25 mouse cellular contexts compared by ENCODE assay signal in the genomic region with DNA sequence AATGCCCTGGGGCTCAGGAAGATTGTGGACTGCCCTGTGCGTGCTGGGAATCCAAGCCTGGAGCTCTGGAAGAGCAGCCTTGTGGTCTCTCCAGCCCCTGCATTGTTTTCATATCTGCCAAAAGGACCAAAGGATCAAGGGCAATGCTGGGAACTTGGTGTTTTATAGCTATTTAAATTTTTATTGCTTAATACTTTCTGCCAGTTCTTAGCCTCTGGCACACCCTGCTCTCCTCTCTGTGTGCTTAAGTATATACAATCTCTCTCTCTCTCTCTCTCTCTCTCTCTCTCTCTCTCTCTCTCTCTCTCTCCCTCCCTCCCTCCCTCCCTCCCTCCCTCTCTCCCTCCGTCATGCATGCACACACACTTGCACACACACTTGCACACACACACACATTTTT.
A peak's percentile ranks its signal among the peaks of the same experiment; 100 is the strongest.
DNase-seq lines count a peak whose midpoint lies in the region; ATAC-seq and TF ChIP-seq lines count a peak whose summit lies in the region.
"Had no signal": no experiment of that assay in that cellular context is flagged by ENCODE, and none has a peak within 500 bp of the region (broad histone marks: within the 10 kb centered on the region; RNA-seq: fewer than 3 reads in every experiment).

No protein-coding gene starts in this region.

- H3K27me3 ChIP-seq in limb, embryonic 12.5 days, result no peaks in the 10 kb centered on the region
- no peaks in the 10 kb centered on the region for H3K27me3 ChIP-seq in limb, embryonic 10.5 days (ENCODE audit: low read depth, poor library complexity, severe bottlenecking)
- no peaks in the 10 kb centered on the region for H3K27me3 ChIP-seq in intestine, embryonic 15.5 days (replicated peaks)
- H3K27me3 ChIP-seq in small intestine, adult 2 months (ENCODE audit: control insufficient read depth, insufficient read depth, low read length), result no peaks in the 10 kb centered on the region
- H3K27me3 ChIP-seq: CH12.LX; embryonic facial prominence, embryonic 15.5 days; forebrain, embryonic 13.5 days; hindbrain, embryonic 12.5 days; hindbrain, embryonic 15.5 days; Patski had no signal

- no peaks in the 10 kb centered on the region for H3K36me3 ChIP-seq in limb, embryonic 12.5 days
- H3K36me3 ChIP-seq in limb, embryonic 10.5 days, result no peaks in the 10 kb centered on the region
- no peaks in the 10 kb centered on the region for H3K36me3 ChIP-seq in intestine, embryonic 15.5 days
- H3K36me3 ChIP-seq in small intestine, adult 2 months (ENCODE audit: control insufficient read depth, insufficient read depth, low read length), result no peaks in the 10 kb centered on the region
- H3K36me3 ChIP-seq: embryonic facial prominence, embryonic 12.5 days; embryonic facial prominence, embryonic 15.5 days; G1E; hindbrain, embryonic 15.5 days had no signal

- 0 out of 2 replicates have a peak overlapping the region, but pooled peaks have one; percentile 24 for H3K27ac ChIP-seq in limb, embryonic 12.5 days
- H3K27ac ChIP-seq in limb, embryonic 10.5 days, result no peak overlapping the region; the same call in 1 of the 2 replicates
- H3K27ac ChIP-seq in intestine, embryonic 15.5 days, result 0 out of 2 replicates have a peak overlapping the region, but pooled peaks have one; percentile 23
- H3K27ac ChIP-seq in small intestine, adult 2 months (ENCODE audit: insufficient read depth, low read depth, low read length), result peak overlapping the region; percentile 83
- H3K27ac ChIP-seq: embryonic facial prominence, embryonic 12.5 days; embryonic facial prominence, embryonic 15.5 days; forebrain, embryonic 13.5 days; hindbrain, embryonic 12.5 days; hindbrain, embryonic 15.5 days had no signal

- 38% methylated on average over 2 of the region's 2 CpGs for WGBS in limb, embryonic 12.5 days
- WGBS in limb, embryonic 10.5 days, result 73% methylated on average over 2 of the region's 2 CpGs
- 57% methylated on average over 2 of the region's 2 CpGs for WGBS in intestine, embryonic 15.5 days
- WGBS in small intestine, adult 2 months, result 36% methylated on average over 2 of the region's 2 CpGs

- H3K9me3 ChIP-seq in limb, embryonic 12.5 days, result no peaks in the 10 kb centered on the region
- H3K9me3 ChIP-seq in limb, embryonic 10.5 days (replicated peaks), result no peaks in the 10 kb centered on the region
- H3K9me3 ChIP-seq in intestine, embryonic 15.5 days, result no peaks in the 10 kb centered on the region
- H3K9me3 ChIP-seq: embryonic facial prominence, embryonic 12.5 days; embryonic facial prominence, embryonic 15.5 days; hindbrain, embryonic 12.5 days; hindbrain, embryonic 15.5 days had no signal

- TF ChIP-seq CTCF in small intestine, adult 2 months (IDR thresholded peaks at IDR 0.05; ENCODE audit: extremely low read depth, insufficient read length, insufficient replicate concordance, low read depth, low read length), result no peak

- H3K9ac ChIP-seq in limb, embryonic 12.5 days (replicated peaks), result no peak overlapping the region
- no peak overlapping the region for H3K9ac ChIP-seq in intestine, embryonic 15.5 days
- H3K9ac ChIP-seq: embryonic facial prominence, embryonic 12.5 days; embryonic facial prominence, embryonic 15.5 days; forebrain, embryonic 13.5 days; hindbrain, embryonic 12.5 days; hindbrain, embryonic 15.5 days had no signal

- no peak for DNase-seq in limb, embryonic 10.5 days (ENCODE audit: low spot score)
- DNase-seq in retina, postnatal 1 day, result peak; percentile 34
- no peak for DNase-seq in retina, embryonic 14.5 days (ENCODE audit: low spot score)
- DNase-seq: adrenal gland, postnatal 10 days; B cell, adult 2 months; cerebellum, adult 11 months; cerebellum, adult 2 months; cerebellum, adult 9-11 months; cerebellum, postnatal 25 days; gastrocnemius, postnatal 10 days; gastrocnemius, postnatal 36 days had no signal

- no peak overlapping the region for H3K4me3 ChIP-seq in limb, embryonic 12.5 days (replicated peaks)
- no peak overlapping the region for H3K4me3 ChIP-seq in limb, embryonic 10.5 days
- no peak overlapping the region for H3K4me3 ChIP-seq in intestine, embryonic 15.5 days (replicated peaks)
- H3K4me3 ChIP-seq in small intestine, adult 2 months (ENCODE audit: low read depth, low read length), result no peak overlapping the region
- H3K4me3 ChIP-seq: embryonic facial prominence, embryonic 12.5 days; embryonic facial prominence, embryonic 15.5 days; forebrain, embryonic 13.5 days; hindbrain, embryonic 12.5 days; hindbrain, embryonic 15.5 days had no signal

- H3K4me1 ChIP-seq in limb, embryonic 12.5 days (replicated peaks), result peaks cover 35% of the 10 kb centered on the region
- H3K4me1 ChIP-seq in limb, embryonic 10.5 days, result peaks cover 33% of the 10 kb centered on the region
- peaks cover 29% of the 10 kb centered on the region for H3K4me1 ChIP-seq in intestine, embryonic 15.5 days (replicated peaks)
- peaks cover 12% of the 10 kb centered on the region for H3K4me1 ChIP-seq in small intestine, adult 2 months (ENCODE audit: control insufficient read depth, insufficient read depth, insufficient read length, low read length)

- no peak overlapping the region for H3K4me2 ChIP-seq in limb, embryonic 12.5 days
- H3K4me2 ChIP-seq in intestine, embryonic 15.5 days (replicated peaks), result no peak overlapping the region
- H3K4me2 ChIP-seq: embryonic facial prominence, embryonic 12.5 days; embryonic facial prominence, embryonic 15.5 days; forebrain, embryonic 13.5 days; heart, embryonic 11.5 days; hindbrain, embryonic 12.5 days; hindbrain, embryonic 15.5 days had no signal

- TF ChIP-seq POLR2A in small intestine, adult 2 months (IDR thresholded peaks at IDR 0.05; ENCODE audit: low read depth, low read length), result no peak

- no peak for ATAC-seq in limb, embryonic 12.5 days (ENCODE audit: insufficient number of reproducible peaks, insufficient read depth, low FRiP score, low TSS enrichment, low read depth)
- peak; percentile 69 for ATAC-seq in intestine, embryonic 15.5 days
- no peak for ATAC-seq in granulocyte monocyte progenitor cell, adult 5-6 weeks (replicated peaks; ENCODE audit: poor library complexity, severe bottlenecking)
- ATAC-seq: forebrain, embryonic 13.5 days; forebrain, embryonic 16.5 days; Patski had no signal
